Mouse (Mus musculus): ENCODE results near the gene Tspan9. TPM values are rescaled to one million over a fixed set of nuclear protein-coding genes. Genes with fewer than 3 reads are reported as not detected.

Gene Tspan9
- polyA plus RNA-seq (2016; fragmentation: Nextera tagmentation; extraction: Ambion mirVana): 103 and 114 TPM in 2 replicates

- Histone ChIP-seq H3K9me3 (no peaks in the 10 kb centered on the region), H3K9ac (replicated peaks) (peak within 1 kb of the TSS; percentile 79), H3K36me3 (no peaks in the 10 kb centered on the region), H3K27me3 (peaks cover 5% of the 10 kb centered on the region), H3K4me2 (peak within 1 kb of the TSS; percentile 63), H3K4me3 (replicated peaks) (peak within 1 kb of the TSS; percentile 68), H3K27ac (peak within 1 kb of the TSS; percentile 84), H3K4me1 (replicated peaks) (peaks cover 26% of the 10 kb centered on the region)
- under 1% methylated on average over 44 of the region's 56 CpGs for WGBS
- peak; percentile 88 for ATAC-seq (ENCODE audit: insufficient number of reproducible peaks, insufficient read depth, low FRiP score, low TSS enrichment, low read depth)
These were observed at the start of gene Tspan9 for GRCm38 (mm10) chr6:128143390-128144020. Tspan9 (minus strand) TSS chr6:128143594.

DNA sequence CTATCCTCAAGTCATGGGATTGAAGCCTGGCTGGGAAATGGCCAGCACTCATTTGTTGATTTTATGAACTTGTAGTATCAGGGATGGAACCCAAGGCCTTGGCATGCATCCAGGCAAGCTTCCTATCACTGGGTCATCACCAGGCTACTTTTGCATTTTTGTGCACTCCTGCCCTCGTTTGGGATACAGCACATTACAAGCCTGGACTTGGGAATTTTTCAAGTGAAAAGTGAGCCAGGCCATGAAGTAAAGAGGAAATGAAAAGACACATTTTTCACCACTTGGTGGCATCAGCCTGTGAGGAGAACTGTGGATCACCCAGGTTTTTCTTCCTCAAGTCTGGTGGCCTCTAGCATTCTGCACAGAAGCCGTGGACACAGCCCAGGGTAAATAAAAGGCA is 40.1 kb upstream of the Tspan9 start:
- ATAC-seq (ENCODE audit: insufficient number of reproducible peaks, insufficient read depth, low FRiP score, low TSS enrichment, low read depth): no peak
- Histone ChIP-seq H3K27ac (no peak overlapping the region), H3K27me3 (no peaks in the 10 kb centered on the region), H3K4me1 (replicated peaks) (no peaks in the 10 kb centered on the region), H3K9ac (replicated peaks) (no peak overlapping the region), H3K4me2 (no peak overlapping the region), H3K4me3 (replicated peaks) (no peak overlapping the region), H3K36me3 (no peaks in the 10 kb centered on the region), H3K9me3 (no peaks in the 10 kb centered on the region)
- 50% methylated on average over 2 of the region's 2 CpGs for WGBS

GRCm38 (mm10) chr6:128181176-128181575 is 37.8 kb upstream of the Tspan9 start:
- Histone ChIP-seq H3K9me3 (no peaks in the 10 kb centered on the region), H3K4me2 (no peak overlapping the region), H3K36me3 (no peaks in the 10 kb centered on the region), H3K27me3 (no peaks in the 10 kb centered on the region), H3K4me1 (replicated peaks) (no peaks in the 10 kb centered on the region), H3K27ac (no peak overlapping the region), H3K4me3 (replicated peaks) (no peak overlapping the region), H3K9ac (replicated peaks) (no peak overlapping the region)
- 73% methylated on average over 5 of the region's 5 CpGs for WGBS
- ATAC-seq (ENCODE audit: insufficient number of reproducible peaks, insufficient read depth, low FRiP score, low TSS enrichment, low read depth): no peak

DNA sequence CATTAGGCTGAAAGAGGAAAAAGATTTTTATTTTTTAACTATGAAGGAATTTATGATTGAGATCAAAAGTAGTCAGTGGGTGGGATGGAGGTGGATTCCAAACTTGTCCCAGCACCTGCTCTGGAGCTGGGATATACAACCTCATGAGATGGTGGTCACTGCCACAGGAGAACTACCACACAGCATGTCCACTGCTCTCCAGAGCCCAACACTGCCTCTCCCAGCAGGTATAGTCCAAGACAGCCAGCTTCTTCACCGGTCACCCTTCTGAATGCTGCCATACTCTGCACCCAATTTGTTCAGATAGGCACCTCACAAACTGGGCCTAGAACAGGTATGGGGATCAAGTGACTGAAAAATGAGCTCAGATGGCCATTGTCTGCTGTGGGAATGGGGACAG is 36.3 kb upstream of the Tspan9 start:
- ATAC-seq (ENCODE audit: insufficient number of reproducible peaks, insufficient read depth, low FRiP score, low TSS enrichment, low read depth): no peak
- Histone ChIP-seq H3K27ac (no peak overlapping the region), H3K9ac (replicated peaks) (no peak overlapping the region), H3K9me3 (no peaks in the 10 kb centered on the region), H3K4me1 (replicated peaks) (no peaks in the 10 kb centered on the region), H3K4me3 (replicated peaks) (no peak overlapping the region), H3K36me3 (no peaks in the 10 kb centered on the region), H3K27me3 (no peaks in the 10 kb centered on the region), H3K4me2 (no peak overlapping the region)
- 97% methylated on average over 1 of the region's 1 CpGs for WGBS

DNA sequence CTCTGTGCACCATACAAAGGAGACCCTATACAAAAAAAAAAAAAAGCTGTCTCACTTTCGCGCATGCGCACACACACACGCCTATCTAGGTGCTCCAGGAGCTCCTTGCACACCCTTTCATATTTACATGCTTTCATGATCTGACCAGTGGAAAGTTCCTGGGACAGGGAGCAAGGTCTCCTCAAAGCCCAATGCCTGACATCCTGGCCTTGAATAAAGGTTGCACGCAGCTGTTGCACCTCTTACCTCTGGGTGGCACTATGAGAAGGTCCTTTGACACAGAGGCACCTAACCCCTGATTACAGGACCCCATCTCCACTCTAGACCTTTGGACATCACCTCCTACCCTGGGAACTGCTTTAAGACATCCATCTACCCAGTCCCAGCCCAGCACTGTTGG is 35.9 kb upstream of the Tspan9 start:
- Histone ChIP-seq H3K27ac (no peak overlapping the region), H3K4me3 (replicated peaks) (no peak overlapping the region), H3K27me3 (no peaks in the 10 kb centered on the region), H3K4me1 (replicated peaks) (no peaks in the 10 kb centered on the region), H3K36me3 (no peaks in the 10 kb centered on the region), H3K9ac (replicated peaks) (no peak overlapping the region), H3K9me3 (no peaks in the 10 kb centered on the region), H3K4me2 (no peak overlapping the region)
- WGBS: 63% methylated on average over 5 of the region's 5 CpGs
- ATAC-seq (ENCODE audit: insufficient number of reproducible peaks, insufficient read depth, low FRiP score, low TSS enrichment, low read depth): no peak

DNA sequence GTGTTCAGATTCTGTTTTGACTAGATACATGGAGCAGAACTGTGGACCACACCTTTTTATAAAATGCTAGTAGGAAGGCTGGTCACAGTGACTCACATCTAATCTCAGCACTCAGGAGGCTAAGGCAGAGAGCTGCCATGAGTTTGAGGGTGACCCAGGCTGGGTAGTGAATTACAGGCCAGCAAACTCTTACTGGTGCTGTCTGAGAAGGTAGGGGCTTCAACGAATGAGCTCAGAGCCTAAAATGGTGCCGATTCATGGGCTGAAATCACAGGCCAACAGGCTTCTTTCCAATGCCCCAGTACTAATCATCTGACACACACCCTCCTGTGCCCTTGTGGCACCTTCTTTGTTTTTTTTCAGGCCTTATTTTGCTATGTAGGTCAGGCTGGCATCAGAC is 35.3 kb upstream of the Tspan9 start:
- Histone ChIP-seq H3K4me2 (no peak overlapping the region), H3K4me1 (replicated peaks) (no peaks in the 10 kb centered on the region), H3K27me3 (no peaks in the 10 kb centered on the region), H3K4me3 (replicated peaks) (no peak overlapping the region), H3K36me3 (no peaks in the 10 kb centered on the region), H3K9me3 (no peaks in the 10 kb centered on the region), H3K27ac (no peak overlapping the region), H3K9ac (replicated peaks) (no peak overlapping the region)
- WGBS: 90% methylated on average over 2 of the region's 2 CpGs
- ATAC-seq (ENCODE audit: insufficient number of reproducible peaks, insufficient read depth, low FRiP score, low TSS enrichment, low read depth): no peak

DNA sequence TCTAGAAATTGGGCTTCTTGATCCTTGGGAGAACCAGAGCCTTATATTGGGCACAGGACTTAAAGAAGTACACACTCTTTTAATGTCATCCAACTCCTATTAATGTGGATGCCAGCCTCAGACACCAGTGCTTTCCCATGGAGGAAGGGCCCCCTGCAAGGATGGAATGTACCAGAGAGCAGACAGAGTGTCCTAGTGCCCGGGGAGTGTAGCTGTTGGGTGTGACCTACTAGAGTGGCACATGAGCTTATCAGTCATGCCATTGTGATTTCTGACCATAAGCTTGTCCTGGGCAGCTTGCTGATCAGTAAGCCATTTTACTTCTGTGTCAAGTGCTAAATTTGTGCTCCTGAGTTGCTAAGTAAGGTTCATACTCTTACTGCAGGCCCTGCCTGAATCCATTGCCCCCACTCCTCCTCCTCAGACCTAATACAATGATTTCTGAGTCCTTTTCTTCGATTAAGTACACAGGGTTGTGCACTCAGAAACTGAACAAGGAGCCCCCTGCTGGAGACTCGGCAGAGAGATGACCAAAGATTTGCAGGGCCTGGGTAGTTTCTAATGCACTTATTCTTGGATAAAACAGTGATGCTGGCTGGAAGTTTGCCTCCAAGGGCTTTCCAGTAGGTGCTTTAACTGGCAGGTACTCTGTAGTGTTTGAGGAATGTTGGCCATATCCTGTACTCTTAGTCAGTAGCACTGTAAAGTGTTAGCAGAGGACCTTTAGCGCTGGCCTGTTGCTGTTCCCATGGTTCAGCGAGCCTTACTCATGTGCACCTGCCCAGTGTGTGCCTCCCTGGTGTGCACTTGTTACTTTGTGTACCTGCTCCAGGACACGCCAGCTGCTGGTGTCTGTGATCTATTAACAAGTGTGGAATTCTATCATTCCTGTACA is 25.6 kb upstream of the Tspan9 start:
- no peak for ATAC-seq (ENCODE audit: insufficient number of reproducible peaks, insufficient read depth, low FRiP score, low TSS enrichment, low read depth)
- 61% methylated on average over 6 of the region's 6 CpGs for WGBS

GRCm38 (mm10) chr6:128165564-128165963 is 22.2 kb upstream of the Tspan9 start:
- ATAC-seq (ENCODE audit: insufficient number of reproducible peaks, insufficient read depth, low FRiP score, low TSS enrichment, low read depth): no peak
- H3K4me3 ChIP-seq (replicated peaks): no peak overlapping the region
- H3K9ac ChIP-seq (replicated peaks): no peak overlapping the region
- H3K36me3 ChIP-seq: no peaks in the 10 kb centered on the region
- H3K27ac ChIP-seq: no peak overlapping the region
- WGBS: 62% methylated on average over 2 of the region's 2 CpGs
- no peak overlapping the region for H3K4me2 ChIP-seq
- H3K27me3 ChIP-seq: no peaks in the 10 kb centered on the region
- no peaks in the 10 kb centered on the region for H3K9me3 ChIP-seq
- peaks cover 19% of the 10 kb centered on the region for H3K4me1 ChIP-seq (replicated peaks)

More for the DNA sequence above, 25.6 kb upstream of the Tspan9 start:
- Histone ChIP-seq H3K4me2 (no peak overlapping the region), H3K4me1 (replicated peaks) (peaks cover 19% of the 10 kb centered on the region), H3K27ac (no peak overlapping the region), H3K36me3 (no peaks in the 10 kb centered on the region), H3K4me3 (replicated peaks) (no peak overlapping the region), H3K9ac (replicated peaks) (no peak overlapping the region), H3K9me3 (no peaks in the 10 kb centered on the region), H3K27me3 (no peaks in the 10 kb centered on the region)

DNA sequence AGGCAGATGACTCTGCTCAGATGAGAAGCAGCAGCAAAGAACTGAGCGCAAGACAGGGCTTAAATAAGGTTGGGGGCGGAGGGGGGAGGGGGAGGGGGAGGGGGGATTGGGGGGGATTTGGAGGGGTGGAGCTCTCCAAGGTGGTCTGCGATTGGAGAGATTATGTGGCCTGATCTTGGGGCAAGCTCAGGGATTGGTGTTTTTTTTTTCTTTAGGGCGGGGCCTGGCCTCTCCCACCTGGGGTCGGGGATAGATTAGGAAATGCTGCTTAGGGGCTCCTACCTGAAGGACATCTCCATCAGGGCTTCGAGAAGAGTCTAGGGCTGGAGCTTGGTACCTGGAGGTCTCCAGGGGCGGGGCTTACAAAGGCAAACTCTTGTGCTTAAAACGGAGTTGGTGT is 21.2 kb upstream of the Tspan9 start:
- ATAC-seq (ENCODE audit: insufficient number of reproducible peaks, insufficient read depth, low FRiP score, low TSS enrichment, low read depth): no peak
- H3K4me1 ChIP-seq (replicated peaks): peaks cover 19% of the 10 kb centered on the region
- H3K9ac ChIP-seq (replicated peaks): no peak overlapping the region
- H3K4me2 ChIP-seq: no peak overlapping the region
- WGBS: 85% methylated on average over 8 of the region's 8 CpGs
- no peaks in the 10 kb centered on the region for H3K36me3 ChIP-seq
- H3K27me3 ChIP-seq: no peaks in the 10 kb centered on the region
- H3K9me3 ChIP-seq: no peaks in the 10 kb centered on the region
- H3K4me3 ChIP-seq (replicated peaks): no peak overlapping the region
- H3K27ac ChIP-seq: no peak overlapping the region

DNA sequence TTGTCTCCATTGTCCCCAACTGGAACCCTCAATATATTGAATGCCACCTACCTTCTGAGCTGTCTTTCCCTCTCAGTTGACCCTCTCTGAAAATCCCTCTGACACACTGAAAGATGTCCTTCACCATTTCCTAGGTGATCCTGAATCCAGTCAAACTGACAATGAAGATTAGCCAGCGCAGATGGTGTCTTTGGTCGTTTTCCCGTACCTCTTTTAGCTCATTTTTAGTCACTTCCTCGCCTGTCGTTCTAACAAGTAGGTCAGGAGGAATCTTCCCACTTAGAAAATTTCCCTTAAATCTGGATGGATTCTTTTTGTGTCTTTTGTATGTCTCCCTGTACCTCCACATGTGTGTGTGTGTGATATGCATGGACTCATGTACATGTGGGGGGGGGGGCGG is 15.7 kb upstream of the Tspan9 start:
- H3K9ac ChIP-seq (replicated peaks): no peak overlapping the region

GRCm38 (mm10) chr6:128158031-128158430 is 14.6 kb upstream of the Tspan9 start:
- ATAC-seq (ENCODE audit: insufficient number of reproducible peaks, insufficient read depth, low FRiP score, low TSS enrichment, low read depth): no peak
- Histone ChIP-seq H3K9me3 (no peaks in the 10 kb centered on the region), H3K27me3 (no peaks in the 10 kb centered on the region), H3K27ac (no peak overlapping the region), H3K4me3 (replicated peaks) (no peak overlapping the region), H3K36me3 (no peaks in the 10 kb centered on the region), H3K4me2 (no peak overlapping the region), H3K9ac (replicated peaks) (no peak overlapping the region), H3K4me1 (replicated peaks) (0 out of 2 replicates have a peak, but pooled peaks cover 4% of the 10 kb centered on the region)
- WGBS: 76% methylated on average over 12 of the region's 12 CpGs

More for the DNA sequence above, 15.7 kb upstream of the Tspan9 start:
- no peak for ATAC-seq (ENCODE audit: insufficient number of reproducible peaks, insufficient read depth, low FRiP score, low TSS enrichment, low read depth)
- WGBS: 90% methylated on average over 6 of the region's 6 CpGs
- no peaks in the 10 kb centered on the region for H3K36me3 ChIP-seq
- no peak overlapping the region for H3K4me3 ChIP-seq (replicated peaks)
- H3K4me2 ChIP-seq: no peak overlapping the region
- H3K9me3 ChIP-seq: no peaks in the 10 kb centered on the region
- no peaks in the 10 kb centered on the region for H3K27me3 ChIP-seq
- no peak overlapping the region for H3K27ac ChIP-seq
- H3K4me1 ChIP-seq (replicated peaks): 0 out of 2 replicates have a peak, but pooled peaks cover 4% of the 10 kb centered on the region

Data from limb, embryonic 12.5 days (tissue).